Mouse (Mus musculus) intestine, embryonic 14.5 days (tissue): ENCODE measurements at regions not wholly inside any gene's neighbourhood (a gene's known extent, or its start where the extent isn't known, plus 50 kb on each side); places are given as distances from the start of the nearest gene placed in this dataset.

Experiments
- ATAC-seq: fragments of 200-750 bp; cut with Nextera tagmentation; replicated peaks from 2 replicates; pipeline ENCODE4 v1.8.0; 2017; ENCODE audit warnings: low read depth, moderate number of reproducible peaks, moderate TSS enrichment, moderate library complexity; ENCODE audit not compliant: low FRiP score, low TSS enrichment
- DNase-seq: peaks from one replicate; pipeline ENCODE4 v3.0.0-alpha.2; 2018; ENCODE audit warnings: low spot score
- H3K27ac ChIP-seq: fragments of 300-500 bp; sonication (generic); 2 replicates; pipeline ENCODE4 v1.5.1; 2014; ENCODE audit warnings: low read depth, mild to moderate bottlenecking, control low read depth
- H3K27me3 ChIP-seq: fragments of 300-500 bp; sonication (generic); replicated peaks from 2 replicates; pipeline ENCODE4 v1.6.1; 2014; ENCODE audit warnings: low read length, control low read depth; ENCODE audit not compliant: control insufficient read depth, insufficient read depth
- H3K36me3 ChIP-seq: fragments of 300-500 bp; sonication (generic); 2 replicates; pipeline ENCODE4 v1.6.1; 2014; ENCODE audit warnings: low read length, control low read depth; ENCODE audit not compliant: control insufficient read depth, insufficient read depth
- H3K4me1 ChIP-seq: fragments of 300-500 bp; sonication (generic); replicated peaks from 2 replicates; pipeline ENCODE4 v1.6.1; 2014; ENCODE audit warnings: low read length, control low read depth, mixed read lengths; ENCODE audit not compliant: control insufficient read depth, insufficient read depth
- H3K4me2 ChIP-seq: fragments of 300-500 bp; sonication (generic); 2 replicates; pipeline ENCODE4 v1.6.1; 2014; ENCODE audit warnings: low read length
- H3K4me3 ChIP-seq: fragments of 300-500 bp; sonication (generic); 2 replicates; pipeline ENCODE4 v1.5.1; 2014; ENCODE audit warnings: low read depth, low read length, control low read depth, mixed read lengths
- H3K9ac ChIP-seq: fragments of 300-500 bp; sonication (generic); 2 replicates; pipeline ENCODE4 v1.6.1; 2014; ENCODE audit warnings: mild to moderate bottlenecking, low read length
- H3K9me3 ChIP-seq: fragments of 300-500 bp; sonication (generic); 2 replicates; pipeline ENCODE4 v1.6.1; 2016; ENCODE audit warnings: low read length, control low read depth; ENCODE audit not compliant: control insufficient read depth
- WGBS: fragments of 180-500 bp; shearing (Covaris S2); extraction: QIAGEN DNeasy Blood & Tissue Kit; methylation state at CpG from one replicate; pipeline ENCODE4 v1.1.7; 2014; 5-methylcytosine and 5-hydroxymethylcytosine counted together

DNA sequence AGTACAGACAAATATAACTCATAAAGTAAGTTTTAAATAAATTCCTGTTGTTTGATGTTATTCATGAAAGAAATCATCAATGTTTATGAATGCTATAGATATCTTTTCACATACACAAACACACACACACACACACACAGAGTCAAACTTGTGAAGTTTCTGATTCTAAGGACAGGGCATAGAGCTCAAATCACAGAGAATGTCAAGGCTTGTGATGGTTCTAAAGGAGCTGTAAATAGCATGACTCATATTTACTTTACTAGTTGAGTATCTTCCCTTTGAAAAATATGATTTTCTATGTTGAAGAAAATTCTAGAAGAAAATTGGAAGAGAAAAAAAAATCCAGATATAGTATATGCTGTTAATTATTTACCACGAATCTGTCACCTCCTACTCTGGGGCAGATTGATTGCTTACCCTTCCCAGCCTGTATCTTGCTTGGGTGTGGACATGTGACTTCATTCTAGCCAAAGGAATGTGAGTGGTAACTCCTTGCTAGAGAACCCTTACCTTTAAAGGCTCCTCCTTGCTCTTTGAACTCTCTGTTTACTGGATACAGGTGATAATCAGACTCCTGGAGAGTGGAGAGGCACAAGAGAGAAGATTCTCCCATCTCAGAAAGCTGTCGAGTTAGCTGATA, 259.0 kb downstream of the Gpd2 start:
- no peak overlapping the region for H3K4me3 ChIP-seq
- DNase-seq (no peak), ATAC-seq (peak; percentile 76; the same call in 1 of the 2 replicates)
- no peaks in the 10 kb centered on the region for H3K9me3 ChIP-seq
- H3K36me3 ChIP-seq, result no peaks in the 10 kb centered on the region
- H3K9ac ChIP-seq, result no peak overlapping the region
- H3K27ac ChIP-seq, result no peak overlapping the region
- H3K27me3 ChIP-seq, result no peaks in the 10 kb centered on the region
- no peak overlapping the region for H3K4me2 ChIP-seq
- H3K4me1 ChIP-seq, result no peaks in the 10 kb centered on the region
- 58% methylated on average over 2 of the region's 2 CpGs for WGBS

DNA sequence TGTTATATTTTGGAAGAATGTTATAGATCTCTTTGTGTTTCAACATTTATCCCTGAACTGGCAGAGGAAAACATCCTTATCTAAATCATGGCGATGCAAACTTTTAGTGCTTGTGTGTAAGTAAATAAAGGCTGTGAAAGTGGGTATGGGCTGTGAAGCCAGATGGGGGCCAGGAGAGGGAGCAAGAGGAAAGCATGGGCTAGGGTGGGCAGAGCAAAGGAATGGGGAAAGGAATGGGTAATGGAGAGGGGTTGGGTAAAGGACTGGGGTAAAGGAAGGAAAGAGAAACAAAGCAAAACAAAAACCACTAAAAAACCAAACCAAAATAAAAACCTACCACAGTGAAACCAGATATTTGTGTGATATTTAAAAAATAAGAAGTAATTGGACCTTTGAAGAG, 260.5 kb downstream of the Gpd2 start:
- Histone ChIP-seq H3K4me1 (no peaks in the 10 kb centered on the region), H3K4me3 (no peak overlapping the region), H3K4me2 (no peak overlapping the region), H3K9ac (no peak overlapping the region), H3K27ac (no peak overlapping the region), H3K36me3 (no peaks in the 10 kb centered on the region), H3K9me3 (no peaks in the 10 kb centered on the region), H3K27me3 (no peaks in the 10 kb centered on the region)
- 51% methylated on average over 1 of the region's 1 CpGs for WGBS
- DNase-seq (no peak), ATAC-seq (no peak)

GRCm38 (mm10) chr2:57504678-57505077, 267.2 kb downstream of the Gpd2 start:
- H3K4me3 ChIP-seq, result no peak overlapping the region
- no peaks in the 10 kb centered on the region for H3K36me3 ChIP-seq
- no peak for DNase-seq
- H3K27ac ChIP-seq, result no peak overlapping the region
- 68% methylated on average over 2 of the region's 2 CpGs for WGBS
- H3K4me1 ChIP-seq, result no peaks in the 10 kb centered on the region
- ATAC-seq, result no peak
- H3K27me3 ChIP-seq, result no peaks in the 10 kb centered on the region
- no peak overlapping the region for H3K4me2 ChIP-seq
- H3K9me3 ChIP-seq, result no peaks in the 10 kb centered on the region
- no peak overlapping the region for H3K9ac ChIP-seq

GRCm38 (mm10) chr2:57522465-57522864, 285.0 kb downstream of the Gpd2 start:
- no peak for DNase-seq
- WGBS, result 74% methylated on average over 3 of the region's 3 CpGs

DNA sequence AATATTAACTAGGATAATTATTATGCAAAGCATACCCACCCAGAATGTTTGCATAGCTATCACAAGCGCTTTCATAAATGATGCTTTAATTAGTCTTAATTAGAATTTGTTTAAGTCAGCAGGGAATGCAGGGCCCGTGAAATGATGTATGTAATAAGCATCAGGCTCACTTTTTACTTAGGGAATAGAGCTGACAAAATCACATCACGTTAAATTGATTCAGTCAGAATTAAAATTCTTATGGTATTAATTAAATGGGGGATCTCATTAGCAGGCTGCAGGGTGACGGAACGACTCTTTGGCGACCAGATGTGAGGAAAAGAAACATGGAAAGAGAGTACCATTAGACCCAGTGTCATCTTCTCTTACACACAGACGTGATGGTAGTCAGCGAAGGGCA, 285.5 kb downstream of the Gpd2 start:
- Histone ChIP-seq H3K9me3 (no peaks in the 10 kb centered on the region), H3K27me3 (no peaks in the 10 kb centered on the region), H3K9ac (no peak overlapping the region), H3K36me3 (no peaks in the 10 kb centered on the region), H3K4me2 (no peak overlapping the region), H3K4me1 (no peaks in the 10 kb centered on the region), H3K27ac (no peak overlapping the region), H3K4me3 (no peak overlapping the region)
- DNase-seq, result no peak
- ATAC-seq, result no peak
- WGBS, result 83% methylated on average over 8 of the region's 8 CpGs

More at GRCm38 (mm10) chr2:57522465-57522864, 285.0 kb downstream of the Gpd2 start:
- H3K4me2 ChIP-seq, result no peak overlapping the region
- H3K9ac ChIP-seq, result no peak overlapping the region
- H3K4me1 ChIP-seq, result no peaks in the 10 kb centered on the region
- ATAC-seq, result no peak
- no peak overlapping the region for H3K4me3 ChIP-seq
- H3K27ac ChIP-seq, result no peak overlapping the region
- no peaks in the 10 kb centered on the region for H3K27me3 ChIP-seq
- no peaks in the 10 kb centered on the region for H3K9me3 ChIP-seq
- H3K36me3 ChIP-seq, result no peaks in the 10 kb centered on the region

DNA sequence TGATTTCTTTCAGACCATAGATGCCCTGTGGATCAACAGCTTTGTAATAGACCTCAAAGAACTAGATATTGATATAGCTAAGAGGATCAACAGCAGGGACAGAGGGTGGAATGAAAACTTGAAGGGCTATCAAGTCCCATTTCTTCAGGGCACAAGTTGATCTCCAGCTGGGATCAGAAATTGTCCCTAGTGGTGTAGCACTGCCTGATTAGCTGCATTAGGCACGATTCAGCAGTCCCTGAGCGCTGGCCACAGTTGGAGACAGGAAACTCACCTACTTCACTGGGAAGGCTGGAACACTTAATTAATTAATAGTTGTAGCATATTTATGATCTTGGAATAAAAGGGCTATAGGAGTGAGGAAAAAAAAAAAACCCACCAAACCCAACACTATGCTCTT, 290.5 kb downstream of the Gpd2 start:
- Histone ChIP-seq H3K4me2 (no peak overlapping the region), H3K4me3 (no peak overlapping the region), H3K9me3 (no peaks in the 10 kb centered on the region), H3K4me1 (no peaks in the 10 kb centered on the region), H3K27me3 (no peaks in the 10 kb centered on the region), H3K9ac (no peak overlapping the region), H3K27ac (no peak overlapping the region), H3K36me3 (no peaks in the 10 kb centered on the region)
- WGBS, result 70% methylated on average over 2 of the region's 2 CpGs
- DNase-seq (no peak), ATAC-seq (no peak)

DNA sequence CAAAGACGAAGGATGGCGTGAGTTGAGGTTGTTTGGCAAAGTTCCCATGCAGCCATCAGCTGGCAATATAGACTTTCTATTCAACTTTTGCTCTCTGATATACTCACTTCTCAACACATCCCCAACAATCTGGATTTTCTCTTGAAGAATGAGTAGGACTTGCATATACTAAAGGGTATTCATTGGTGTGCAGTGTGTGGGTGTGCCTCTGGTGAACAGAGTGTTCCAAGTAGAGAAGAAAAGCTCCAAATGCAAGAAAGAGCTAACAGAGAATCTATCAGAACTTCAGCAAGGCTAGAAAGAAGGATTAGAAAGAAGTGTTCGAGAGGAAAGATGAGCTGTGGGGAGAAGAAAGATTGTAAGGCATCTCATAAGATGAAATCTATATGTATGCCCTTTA, 302.4 kb downstream of the Gpd2 start:
- Histone ChIP-seq H3K27me3 (no peaks in the 10 kb centered on the region), H3K9ac (no peak overlapping the region), H3K9me3 (no peaks in the 10 kb centered on the region), H3K27ac (no peak overlapping the region), H3K36me3 (no peaks in the 10 kb centered on the region), H3K4me1 (no peaks in the 10 kb centered on the region), H3K4me3 (no peak overlapping the region), H3K4me2 (no peak overlapping the region)
- DNase-seq (no peak), ATAC-seq (no peak)
- 90% methylated on average over 3 of the region's 3 CpGs for WGBS

DNA sequence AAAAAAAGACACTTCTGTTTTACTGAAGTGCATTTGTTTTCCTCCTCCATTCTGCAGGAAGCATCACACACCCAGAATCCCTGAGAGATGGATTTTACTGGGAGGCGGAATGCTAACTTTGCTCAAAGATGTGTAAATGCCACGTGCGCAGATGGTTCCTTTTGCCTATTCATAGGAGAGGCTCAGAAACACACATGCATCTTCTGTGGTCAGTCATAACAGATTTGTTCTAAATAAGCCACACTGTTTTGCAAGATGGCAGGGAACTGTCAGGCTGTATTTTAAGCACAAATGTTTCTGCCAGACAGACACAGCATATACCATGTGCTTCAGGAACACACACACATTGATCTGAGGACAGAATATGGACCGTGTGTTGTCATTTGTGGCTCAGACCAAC, 327.8 kb downstream of the Gpd2 start:
- WGBS, result 86% methylated on average over 4 of the region's 4 CpGs
- DNase-seq (no peak), ATAC-seq (no peak)
- Histone ChIP-seq H3K4me3 (no peak overlapping the region), H3K9ac (no peak overlapping the region), H3K27me3 (no peaks in the 10 kb centered on the region), H3K4me2 (no peak overlapping the region), H3K4me1 (no peaks in the 10 kb centered on the region), H3K9me3 (no peaks in the 10 kb centered on the region), H3K36me3 (no peaks in the 10 kb centered on the region), H3K27ac (no peak overlapping the region)

DNA sequence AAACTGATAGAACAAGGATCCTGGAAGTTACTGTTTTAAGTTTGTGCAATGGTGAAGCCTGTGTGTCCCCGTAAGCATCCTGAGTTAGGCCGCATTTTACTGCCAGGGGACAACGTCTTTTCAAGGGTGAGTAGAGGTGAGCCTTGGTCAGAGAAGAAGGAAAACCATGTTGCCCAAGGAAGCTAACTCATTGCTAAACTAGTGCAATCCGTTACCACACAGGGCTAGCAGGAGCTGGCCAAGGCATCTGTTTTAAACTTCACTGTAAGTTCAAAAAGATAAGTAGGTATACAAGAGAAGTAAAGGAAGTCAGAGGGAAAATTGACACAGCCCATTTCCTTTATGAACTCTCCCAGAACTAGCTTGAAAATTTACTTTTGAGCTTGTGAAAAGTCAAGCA, 328.7 kb downstream of the Gpd2 start:
- Histone ChIP-seq H3K4me2 (no peak overlapping the region), H3K36me3 (no peaks in the 10 kb centered on the region), H3K4me3 (no peak overlapping the region), H3K4me1 (no peaks in the 10 kb centered on the region), H3K27ac (no peak overlapping the region), H3K9ac (no peak overlapping the region), H3K27me3 (no peaks in the 10 kb centered on the region), H3K9me3 (no peaks in the 10 kb centered on the region)
- 79% methylated on average over 4 of the region's 4 CpGs for WGBS
- no peak for DNase-seq
- no peak for ATAC-seq
